Mouse (Mus musculus) myocyte (in vitro differentiated cells): ENCODE data around the gene Ralgapa2. TPM values are rescaled to one million over a fixed set of nuclear protein-coding genes. Genes with fewer than 3 reads are reported as not detected.

Experiments
- H3K27me3 ChIP-seq: one replicate; pipeline ENCODE4 v1.6.1; 2011; ENCODE audit not compliant: control insufficient read depth, insufficient read depth, insufficient read length
- H3K36me3 ChIP-seq: one replicate; pipeline ENCODE4 v1.6.1; 2011; ENCODE audit not compliant: control insufficient read depth, insufficient read depth
- H3K4me2 ChIP-seq: one replicate; pipeline ENCODE4 v1.6.1; 2011; ENCODE audit warnings: low read depth, control low read depth
- H3K4me3 ChIP-seq: one replicate; pipeline ENCODE4 v1.5.1; 2011; ENCODE audit warnings: mild to moderate bottlenecking, control low read depth, moderate library complexity
- H3K79me2 ChIP-seq: one replicate; pipeline ENCODE4 v1.6.1; 2011; ENCODE audit not compliant: control insufficient read depth, insufficient read depth
- H3ac ChIP-seq: one replicate; pipeline ENCODE4 v1.6.1; 2011; ENCODE audit not compliant: control insufficient read depth, insufficient read length
- CEBPB ChIP-seq: IDR thresholded peaks from 2 replicates; pipeline ENCODE4 v1.6.1; 2011; ENCODE audit warnings: mild to moderate bottlenecking, moderate library complexity; ENCODE audit not compliant: poor library complexity, insufficient read depth, severe bottlenecking
- E2F4 ChIP-seq: IDR thresholded peaks from one replicate; pipeline ENCODE4 v1.6.1; 2011; ENCODE audit warnings: mild to moderate bottlenecking, control low read depth, moderate library complexity; ENCODE audit not compliant: insufficient read depth
- MAX ChIP-seq: IDR thresholded peaks from one replicate; pipeline ENCODE4 v1.6.1; 2011; ENCODE audit warnings: low read depth, mild to moderate bottlenecking, control low read depth
- MYOD1 ChIP-seq, 3 experiments: IDR thresholded peaks; one replicate each; pipeline ENCODE4 v1.6.1; 2011; ENCODE audit warnings: control low read depth in 2 of 3, low read depth in 2 of 3, mild to moderate bottlenecking in 2 of 3, moderate library complexity in 1 of 3; ENCODE audit not compliant: insufficient read length in 2 of 3, control insufficient read depth in 1 of 3
- MYOG ChIP-seq, 3 experiments: IDR thresholded peaks; one replicate each; pipeline ENCODE4 v1.6.1; 2011; ENCODE audit warnings: control low read depth in 2 of 3, low read depth in 2 of 3, mild to moderate bottlenecking in 2 of 3; ENCODE audit not compliant: insufficient read length in 2 of 3, control insufficient read depth in 1 of 3, insufficient read depth in 1 of 3
- POLR2A ChIP-seq: IDR thresholded peaks from one replicate; pipeline ENCODE4 v1.6.1; 2011; ENCODE audit warnings: low read depth, mild to moderate bottlenecking, control low read depth, moderate library complexity; ENCODE audit not compliant: insufficient read length
- POLR2AphosphoS2 ChIP-seq: IDR thresholded peaks from one replicate; pipeline ENCODE4 v1.6.1; 2011; ENCODE audit warnings: low read depth, control low read depth; ENCODE audit not compliant: insufficient read length
- REST ChIP-seq: IDR thresholded peaks from one replicate; pipeline ENCODE4 v1.6.1; 2011; ENCODE audit warnings: mild to moderate bottlenecking, control low read depth, moderate library complexity; ENCODE audit not compliant: insufficient read depth, insufficient read length
- SRF ChIP-seq: IDR thresholded peaks from one replicate; pipeline ENCODE4 v1.6.1; 2011; ENCODE audit warnings: low read depth; ENCODE audit not compliant: control insufficient read depth, insufficient read length
- TCF12 ChIP-seq: IDR thresholded peaks from one replicate; pipeline ENCODE4 v1.6.1; 2011; ENCODE audit warnings: mild to moderate bottlenecking, control low read depth; ENCODE audit not compliant: poor library complexity, insufficient read depth, severe bottlenecking
- TCF3 ChIP-seq: IDR thresholded peaks from one replicate; pipeline ENCODE4 v1.6.1; 2011; ENCODE audit warnings: low read depth, control low read depth; ENCODE audit not compliant: insufficient read length
- USF1 ChIP-seq: IDR thresholded peaks from one replicate; pipeline ENCODE4 v1.6.1; 2011; ENCODE audit warnings: low read depth, mild to moderate bottlenecking, control low read depth, moderate library complexity
- polyA plus RNA-seq: library from polyadenylated mRNA; unstranded; fragments of >200 nt; fragmentation: generic; extraction: Trizol; gene quantifications from one replicate; pipeline ENCODE4 v1.2.1, GENCODE M21; 2012; ENCODE audit warnings: missing spikeins

The Ralgapa2 gene
- polyA plus RNA-seq, 1 experiment: 1.8 TPM

DNA sequence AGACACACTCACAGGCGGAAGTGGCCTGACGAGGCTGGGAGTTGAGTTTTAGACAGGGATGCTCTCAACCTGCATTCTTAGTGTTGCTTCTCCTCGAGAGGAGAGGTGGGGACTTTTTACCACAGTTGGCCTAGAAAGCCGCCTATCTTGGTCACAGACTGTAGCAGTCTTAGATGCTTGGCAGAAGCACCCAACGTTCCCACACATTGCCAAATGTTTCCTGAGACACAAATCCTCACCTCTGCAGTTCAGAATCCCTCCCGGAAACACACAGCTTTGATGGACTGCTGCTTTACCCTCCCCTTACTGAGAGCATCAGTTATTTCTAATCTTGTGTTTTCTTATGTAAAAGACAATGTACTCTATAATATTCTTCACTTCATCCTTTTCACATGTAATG lies 155.6 kb downstream of the Ralgapa2 start:
- Histone ChIP-seq H3K79me2 (no peaks in the 10 kb centered on the region), H3K4me3 (no peak overlapping the region), H3K4me2 (no peak overlapping the region), H3K27me3 (no peaks in the 10 kb centered on the region), H3ac (no peak overlapping the region), H3K36me3 (no peaks in the 10 kb centered on the region)
- TF ChIP-seq POLR2A (no peak), TCF3 (no peak), SRF (no peak), POLR2AphosphoS2 (no peak), MYOG (IDR thresholded peaks at IDR 0.05; ENCODE audit: control insufficient read depth in 1 of 3, insufficient read depth in 1 of 3, insufficient read length in 2 of 3, low read depth in 2 of 3) (no peak)

DNA sequence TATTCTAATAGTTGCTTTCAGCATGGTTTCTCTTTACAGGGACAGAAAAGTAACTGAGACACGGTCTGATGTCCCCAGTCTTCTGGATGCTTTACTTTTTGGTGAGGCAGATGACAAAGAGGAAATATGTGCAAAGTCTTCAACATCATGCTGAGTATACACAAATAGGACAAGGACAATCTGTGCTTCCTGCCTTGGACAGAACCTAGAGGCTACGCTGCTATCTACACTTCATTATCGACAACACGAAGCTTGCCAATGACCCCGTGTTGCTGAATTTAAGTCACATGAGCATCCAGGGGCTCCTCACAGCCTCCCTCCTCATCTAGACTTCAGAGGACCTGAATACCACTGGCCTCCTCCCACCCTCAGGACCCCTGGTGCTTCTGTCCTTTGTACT lies 161.9 kb downstream of the Ralgapa2 start:
- Histone ChIP-seq H3K36me3 (no peaks in the 10 kb centered on the region), H3K79me2 (no peaks in the 10 kb centered on the region), H3K4me3 (no peak overlapping the region), H3K27me3 (no peaks in the 10 kb centered on the region), H3ac (no peak overlapping the region), H3K4me2 (no peak overlapping the region)
- TF ChIP-seq MYOG (IDR thresholded peaks at IDR 0.05; ENCODE audit: control insufficient read depth in 1 of 3, insufficient read depth in 1 of 3, insufficient read length in 2 of 3, low read depth in 2 of 3) (no peak), TCF3 (no peak), REST (no peak), CEBPB (no peak), USF1 (no peak), MAX (no peak), POLR2AphosphoS2 (no peak), E2F4 (no peak), POLR2A (no peak), TCF12 (no peak), SRF (no peak), MYOD1 (IDR thresholded peaks at IDR 0.05; ENCODE audit: control insufficient read depth in 1 of 3, insufficient read length in 2 of 3, low read depth in 2 of 3) (no peak)

DNA sequence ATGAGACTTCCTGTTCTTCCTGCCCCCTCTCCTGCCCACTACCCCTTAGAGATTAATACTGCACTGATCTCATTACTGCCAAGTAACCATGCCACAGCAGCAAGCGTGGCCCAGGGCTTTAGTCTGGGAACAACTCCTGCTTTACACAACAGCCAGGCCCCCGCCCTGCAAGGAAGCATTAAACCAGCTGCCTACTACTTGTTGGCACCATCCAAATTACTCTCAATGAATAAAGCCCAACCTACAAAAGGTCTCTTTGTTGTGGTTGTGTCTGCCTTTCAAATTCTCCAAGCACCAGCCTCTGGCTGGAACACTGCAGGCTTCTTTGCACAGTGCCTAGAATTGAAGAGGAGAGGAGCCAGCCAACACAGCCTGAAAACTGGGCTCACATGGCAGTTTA lies 164.2 kb downstream of the Ralgapa2 start:
- no peak overlapping the region for H3K4me3 ChIP-seq
- no peak overlapping the region for H3ac ChIP-seq
- H3K79me2 ChIP-seq: no peaks in the 10 kb centered on the region
- H3K27me3 ChIP-seq: no peaks in the 10 kb centered on the region
- TF ChIP-seq REST: no peak
- no peak for TF ChIP-seq MYOD1 (IDR thresholded peaks at IDR 0.05; ENCODE audit: control insufficient read depth in 1 of 3, insufficient read length in 2 of 3, low read depth in 2 of 3)
- no peak for TF ChIP-seq MYOG (IDR thresholded peaks at IDR 0.05; ENCODE audit: control insufficient read depth in 1 of 3, insufficient read depth in 1 of 3, insufficient read length in 2 of 3, low read depth in 2 of 3)
- TF ChIP-seq POLR2A: no peak
- TF ChIP-seq CEBPB: no peak
- TF ChIP-seq SRF: no peak
- no peak for TF ChIP-seq E2F4
- TF ChIP-seq MAX: no peak
- no peak for TF ChIP-seq USF1
- TF ChIP-seq TCF3: no peak
- no peak for TF ChIP-seq TCF12
- no peak for TF ChIP-seq POLR2AphosphoS2
- no peaks in the 10 kb centered on the region for H3K36me3 ChIP-seq
- H3K4me2 ChIP-seq: no peak overlapping the region

DNA sequence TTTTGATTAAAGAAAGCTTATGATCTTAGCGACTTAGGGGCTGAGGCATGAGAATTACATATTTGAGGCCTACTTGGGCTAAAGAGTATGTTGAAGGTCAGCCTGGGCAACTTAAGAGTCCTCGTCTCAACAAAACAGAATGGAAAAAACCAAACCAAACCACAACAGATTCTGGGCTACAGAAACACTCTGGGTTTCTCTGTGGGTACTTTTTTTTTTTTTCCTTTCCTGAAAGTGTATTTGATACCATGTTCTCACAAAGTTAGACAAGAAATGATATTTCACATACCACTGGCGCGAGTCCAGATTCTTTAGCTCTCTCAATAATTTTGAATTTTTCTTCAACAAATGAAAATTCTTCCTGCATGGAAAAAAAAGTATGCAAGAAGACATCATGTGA lies 172.1 kb downstream of the Ralgapa2 start:
- TF ChIP-seq MYOG (IDR thresholded peaks at IDR 0.05; ENCODE audit: control insufficient read depth in 1 of 3, insufficient read depth in 1 of 3, insufficient read length in 2 of 3, low read depth in 2 of 3) (no peak), CEBPB (no peak), USF1 (no peak), MAX (no peak), POLR2A (no peak), REST (no peak), TCF12 (no peak), POLR2AphosphoS2 (no peak), TCF3 (no peak), MYOD1 (IDR thresholded peaks at IDR 0.05; ENCODE audit: control insufficient read depth in 1 of 3, insufficient read length in 2 of 3, low read depth in 2 of 3) (no peak), SRF (no peak), E2F4 (no peak)
- H3K27me3 ChIP-seq: no peaks in the 10 kb centered on the region
- no peak overlapping the region for H3K4me2 ChIP-seq
- no peaks in the 10 kb centered on the region for H3K79me2 ChIP-seq
- H3K36me3 ChIP-seq: no peaks in the 10 kb centered on the region
- H3ac ChIP-seq: no peak overlapping the region
- no peak overlapping the region for H3K4me3 ChIP-seq

DNA sequence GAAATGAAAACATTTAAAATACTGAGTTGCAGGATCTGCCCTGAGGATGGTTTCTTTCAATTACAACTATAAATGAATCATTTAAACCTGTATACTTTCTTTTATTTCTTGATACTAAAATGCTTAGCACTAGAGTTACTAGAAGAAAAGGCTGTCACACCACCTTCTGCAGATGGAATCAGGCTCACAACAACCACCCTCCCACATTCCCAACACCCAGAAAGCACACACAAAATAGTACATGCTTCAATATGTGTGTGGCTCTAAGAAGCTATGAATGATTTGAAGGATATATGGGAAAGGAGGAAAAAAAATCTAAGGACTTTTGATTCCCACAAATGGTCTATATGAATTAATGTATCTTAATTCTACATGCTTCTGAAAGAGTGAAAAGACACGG lies 174.6 kb downstream of the Ralgapa2 start:
- no peak overlapping the region for H3K4me3 ChIP-seq
- TF ChIP-seq POLR2AphosphoS2 (no peak), POLR2A (no peak), TCF3 (no peak), SRF (no peak), MYOG (IDR thresholded peaks at IDR 0.05; ENCODE audit: control insufficient read depth in 1 of 3, insufficient read depth in 1 of 3, insufficient read length in 2 of 3, low read depth in 2 of 3) (no peak), REST (no peak), E2F4 (no peak), MAX (no peak)

More for the DNA sequence above, 174.6 kb downstream of the Ralgapa2 start:
- H3K4me2 ChIP-seq: no peak overlapping the region
- no peaks in the 10 kb centered on the region for H3K79me2 ChIP-seq
- H3ac ChIP-seq: no peak overlapping the region
- H3K27me3 ChIP-seq: no peaks in the 10 kb centered on the region
- no peaks in the 10 kb centered on the region for H3K36me3 ChIP-seq
